Mouse (Mus musculus): ENCODE results near the gene Kmt5c. TPM values are rescaled to one million over a fixed set of nuclear protein-coding genes. Genes with fewer than 3 reads are reported as not detected.

Gene Kmt5c
- total RNA-seq (2015) (37.3 and 41.0 TPM in 2 replicates), total RNA-seq (2017) (50.1 and 55.6 TPM in 2 replicates)

- peak; percentile 83 for ATAC-seq (replicated peaks; ENCODE audit: poor library complexity)
These were observed at the start of gene Kmt5c for GRCm38 (mm10) chr7:4739544-4740275. Gene Kmt5c (plus strand): TSS chr7:4740115.

GRCm38 (mm10) chr7:4690387-4690786 is 49.5 kb upstream of the Kmt5c start, which contains the start of gene Brsk1:
Gene Brsk1 (plus strand): TSS chr7:4690604.
- 0 out of 2 replicates have a peak, but pooled peaks have one; percentile 14 for ATAC-seq (replicated peaks; ENCODE audit: poor library complexity)

GRCm38 (mm10) chr7:4690951-4691653 is 48.8 kb upstream of the Kmt5c start:
- no peak for ATAC-seq (replicated peaks; ENCODE audit: poor library complexity)

GRCm38 (mm10) chr7:4693004-4693403 is 46.9 kb upstream of the Kmt5c start:
- no peak for ATAC-seq (replicated peaks; ENCODE audit: poor library complexity)

- ATAC-seq (replicated peaks; ENCODE audit: poor library complexity), result no peak
These were observed 37.6 kb upstream of the Kmt5c start for GRCm38 (mm10) chr7:4702334-4702733.

GRCm38 (mm10) chr7:4703195-4703594 is 36.7 kb upstream of the Kmt5c start:
- ATAC-seq (replicated peaks; ENCODE audit: poor library complexity), result no peak

- ATAC-seq (replicated peaks; ENCODE audit: poor library complexity), result peak; percentile 84
These were observed 34.8 kb upstream of the Kmt5c start for GRCm38 (mm10) chr7:4705098-4705497.

GRCm38 (mm10) chr7:4712594-4712993 is 27.3 kb upstream of the Kmt5c start:
- no peak; the same call in 1 of the 2 replicates for ATAC-seq (replicated peaks; ENCODE audit: poor library complexity)

GRCm38 (mm10) chr7:4716955-4717354 is 23.0 kb upstream of the Kmt5c start:
- ATAC-seq (replicated peaks; ENCODE audit: poor library complexity), result no peak

GRCm38 (mm10) chr7:4719276-4719675 is 20.6 kb upstream of the Kmt5c start:
- no peak for ATAC-seq (replicated peaks; ENCODE audit: poor library complexity)

GRCm38 (mm10) chr7:4723508-4723907 is 16.4 kb upstream of the Kmt5c start:
- ATAC-seq (replicated peaks; ENCODE audit: poor library complexity), result peak; percentile 49

GRCm38 (mm10) chr7:4724359-4724758 is 15.6 kb upstream of the Kmt5c start:
- ATAC-seq (replicated peaks; ENCODE audit: poor library complexity), result peak; percentile 85

GRCm38 (mm10) chr7:4725169-4725568 is 14.7 kb upstream of the Kmt5c start, which contains the start of gene Tmem150b:
Gene Tmem150b (minus strand): TSS chr7:4725249.
- ATAC-seq (replicated peaks; ENCODE audit: poor library complexity), result peak; percentile 52; the same call in 1 of the 2 replicates

GRCm38 (mm10) chr7:4731090-4731489 is 8.8 kb upstream of the Kmt5c start:
- ATAC-seq (replicated peaks; ENCODE audit: poor library complexity), result peak; percentile 47; the same call in 1 of the 2 replicates

GRCm38 (mm10) chr7:4732968-4733392 is 6.9 kb upstream of the Kmt5c start:
- ATAC-seq (replicated peaks; ENCODE audit: poor library complexity), result peak; percentile 92

GRCm38 (mm10) chr7:4739041-4739543 is 823 bp upstream of the Kmt5c start:
- ATAC-seq (replicated peaks; ENCODE audit: poor library complexity), result no peak

GRCm38 (mm10) chr7:4740309-4740727 is 403 bp downstream of the Kmt5c start:
- ATAC-seq (replicated peaks; ENCODE audit: poor library complexity), result no peak

GRCm38 (mm10) chr7:4741151-4741550 is 1.2 kb downstream of the Kmt5c start:
- peak; percentile 46 for ATAC-seq (replicated peaks; ENCODE audit: poor library complexity)

GRCm38 (mm10) chr7:4741672-4742481 is 2.0 kb downstream of the Kmt5c start:
- no peak for ATAC-seq (replicated peaks; ENCODE audit: poor library complexity)

GRCm38 (mm10) chr7:4742482-4742819 is 2.5 kb downstream of the Kmt5c start:
- no peak for ATAC-seq (replicated peaks; ENCODE audit: poor library complexity)

GRCm38 (mm10) chr7:4743354-4743753 is 3.4 kb downstream of the Kmt5c start:
- no peak for ATAC-seq (replicated peaks; ENCODE audit: poor library complexity)

Data from megakaryocyte progenitor cell, adult 5-6 weeks (primary cell).